Mouse (Mus musculus): ENCODE measurements around the gene Mmd2.

DNA sequence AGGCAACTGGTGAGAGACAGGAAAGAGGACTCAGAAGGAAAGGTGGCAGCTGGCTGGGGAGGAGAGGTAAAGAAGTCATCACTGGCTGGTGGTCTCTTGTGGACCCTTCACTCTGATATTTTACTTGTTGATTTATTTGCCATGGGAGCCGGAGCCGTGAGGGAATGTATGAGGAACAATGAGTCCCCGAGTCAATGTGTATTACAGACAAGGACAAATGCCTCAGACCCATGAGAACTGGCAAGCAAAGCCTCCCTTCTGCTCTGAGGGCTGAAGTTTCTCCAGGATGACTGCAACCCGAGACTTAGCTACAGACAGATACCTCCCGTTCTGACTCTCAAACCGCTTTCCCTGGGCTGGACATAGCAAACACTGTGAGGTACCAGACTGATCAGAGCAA lies 7.7 kb upstream of the Mmd2 start:
- TF ChIP-seq CTCF (conservative IDR thresholded peaks at IDR 0.05 in 1 of 2, IDR thresholded peaks at IDR 0.05 in 1 of 2; ENCODE audit: low read depth in 2 of 2, low read length in 2 of 2), result no peak
- TF ChIP-seq USF1 (IDR thresholded peaks at IDR 0.05; ENCODE audit: low read depth, low read length), result no peak
- TF ChIP-seq ZNF384 (IDR thresholded peaks at IDR 0.05; ENCODE audit: low read depth, low read length), result no peak
- TF ChIP-seq TBP (conservative IDR thresholded peaks at IDR 0.05; ENCODE audit: low read depth, low read length), result no peak
- TF ChIP-seq USF2 (conservative IDR thresholded peaks at IDR 0.05; ENCODE audit: low read depth, low read length), result no peak
- TF ChIP-seq CHD1 (IDR thresholded peaks at IDR 0.05; ENCODE audit: low read depth, low read length), result no peak
- no peak for TF ChIP-seq GABPA (IDR thresholded peaks at IDR 0.05; ENCODE audit: insufficient replicate concordance, low read depth, low read length)
- TF ChIP-seq E2F4 (IDR thresholded peaks at IDR 0.05; ENCODE audit: insufficient replicate concordance, low read depth, low read length), result no peak
- TF ChIP-seq EP300 (IDR thresholded peaks at IDR 0.05; ENCODE audit: low read length), result no peak
